Mouse (Mus musculus) liver, postnatal 0 days (tissue): ENCODE measurements at regions not wholly inside any gene's neighbourhood (a gene's known extent, or its start where the extent isn't known, plus 50 kb on each side); places are given as distances from the start of the nearest gene placed in this dataset.

Experiments
- ATAC-seq: fragments of 200-750 bp; cut with Nextera tagmentation; 2 replicates; pipeline ENCODE4 v1.8.0; 2017; ENCODE audit warnings: mild to moderate bottlenecking, moderate library complexity
- DNase-seq: peaks from one replicate; pipeline ENCODE4 v3.0.0-alpha.2; 2016
- H3K27ac ChIP-seq: fragments of 300-500 bp; sonication (generic); 2 replicates; pipeline ENCODE4 v1.5.1; 2014; ENCODE audit warnings: antibody characterized with exemption, moderate library complexity, mild to moderate bottlenecking, low read depth
- H3K27me3 ChIP-seq: fragments of 300-500 bp; sonication (generic); 2 replicates; pipeline ENCODE4 v1.6.1; 2014; ENCODE audit warnings: low read length, control low read depth, mixed read lengths; ENCODE audit not compliant: insufficient read depth
- H3K36me3 ChIP-seq: fragments of 300-500 bp; sonication (generic); replicated peaks from 2 replicates; pipeline ENCODE4 v1.6.1; 2014; ENCODE audit warnings: mild to moderate bottlenecking, control low read depth, low read length, moderate library complexity, mixed read lengths; ENCODE audit not compliant: insufficient read depth
- H3K4me1 ChIP-seq: fragments of 300-500 bp; sonication (generic); 2 replicates; pipeline ENCODE4 v1.6.1; 2014; ENCODE audit warnings: antibody characterized with exemption, mild to moderate bottlenecking, control low read depth; ENCODE audit not compliant: insufficient read depth
- H3K4me2 ChIP-seq: fragments of 300-500 bp; sonication (generic); 2 replicates; pipeline ENCODE4 v1.6.1; 2014; ENCODE audit warnings: low read depth, mild to moderate bottlenecking, low read length, moderate library complexity, mixed read lengths
- H3K4me3 ChIP-seq: fragments of 300-500 bp; sonication (generic); 2 replicates; pipeline ENCODE4 v1.5.1; 2014; ENCODE audit warnings: low read depth, low read length
- H3K9ac ChIP-seq: fragments of 300-500 bp; sonication (generic); replicated peaks from 2 replicates; pipeline ENCODE4 v1.6.1; 2014; ENCODE audit warnings: mild to moderate bottlenecking, moderate library complexity
- H3K9me3 ChIP-seq: fragments of 300-500 bp; sonication (generic); 2 replicates; pipeline ENCODE4 v1.6.1; 2016; ENCODE audit warnings: mild to moderate bottlenecking, control low read depth, low read length, mixed read lengths
- CTCF ChIP-seq: sonication (generic); IDR thresholded peaks from 2 replicates; pipeline ENCODE4 v1.5.1; 2016; ENCODE audit warnings: antibody characterized with exemption, low read depth
- EP300 ChIP-seq: IDR thresholded peaks from 2 replicates; pipeline ENCODE4 v1.6.1; 2016; ENCODE audit warnings: antibody characterized with exemption, low read depth, mild to moderate bottlenecking
- WGBS: fragments of 180-500 bp; shearing (Covaris S2); extraction: QIAGEN DNeasy Blood & Tissue Kit; methylation state at CpG from one replicate; pipeline ENCODE4 v1.1.7; 2014; ENCODE audit not compliant: insufficient replicate concordance; 5-methylcytosine and 5-hydroxymethylcytosine counted together

GRCm38 (mm10) chr11:37478970-37479482 lies 243.3 kb upstream of the Tenm2 start:
- Histone ChIP-seq H3K4me1 (no peaks in the 10 kb centered on the region), H3K4me3 (no peak overlapping the region), H3K9ac (no peak overlapping the region), H3K9me3 (no peaks in the 10 kb centered on the region), H3K27ac (no peak overlapping the region), H3K27me3 (no peaks in the 10 kb centered on the region), H3K36me3 (no peaks in the 10 kb centered on the region), H3K4me2 (no peak overlapping the region)
- TF ChIP-seq EP300 (no peak), CTCF (no peak)
- DNase-seq (no peak), ATAC-seq (no peak)
- 78% methylated on average over 6 of the region's 6 CpGs for WGBS

- H3K27me3 ChIP-seq, result no peaks in the 10 kb centered on the region
- H3K27ac ChIP-seq, result no peak overlapping the region
- no peak overlapping the region for H3K4me2 ChIP-seq
- no peak for TF ChIP-seq EP300
- no peak for TF ChIP-seq CTCF
- no peak overlapping the region for H3K9ac ChIP-seq
- no peaks in the 10 kb centered on the region for H3K9me3 ChIP-seq
- H3K4me1 ChIP-seq, result no peaks in the 10 kb centered on the region
- no peak overlapping the region for H3K4me3 ChIP-seq
- ATAC-seq (no peak), DNase-seq (no peak)
- 50% methylated on average over 6 of the region's 6 CpGs for WGBS
- H3K36me3 ChIP-seq, result no peaks in the 10 kb centered on the region
Measured at GRCm38 (mm10) chr11:37474068-37474467, 238.3 kb upstream of the Tenm2 start.

GRCm38 (mm10) chr11:37463658-37464420 lies 228.1 kb upstream of the Tenm2 start:
- Histone ChIP-seq H3K27ac (no peak overlapping the region), H3K27me3 (no peaks in the 10 kb centered on the region), H3K4me2 (no peak overlapping the region), H3K9me3 (no peaks in the 10 kb centered on the region), H3K36me3 (no peaks in the 10 kb centered on the region), H3K4me3 (no peak overlapping the region), H3K4me1 (no peaks in the 10 kb centered on the region), H3K9ac (no peak overlapping the region)
- ATAC-seq (no peak), DNase-seq (no peak)
- WGBS, result 69% methylated on average over 9 of the region's 9 CpGs
- no peak for TF ChIP-seq CTCF
- TF ChIP-seq EP300, result no peak

- TF ChIP-seq EP300 (no peak), CTCF (no peak)
- H3K27me3 ChIP-seq, result no peaks in the 10 kb centered on the region
- 61% methylated on average over 4 of the region's 4 CpGs for WGBS
- ATAC-seq (no peak), DNase-seq (no peak)
- no peak overlapping the region for H3K4me2 ChIP-seq
- no peak overlapping the region for H3K4me3 ChIP-seq
- H3K9me3 ChIP-seq, result no peaks in the 10 kb centered on the region
- no peak overlapping the region for H3K27ac ChIP-seq
- H3K36me3 ChIP-seq, result no peaks in the 10 kb centered on the region
- no peak overlapping the region for H3K9ac ChIP-seq
- no peaks in the 10 kb centered on the region for H3K4me1 ChIP-seq
Measured at GRCm38 (mm10) chr11:37462375-37462774, 226.6 kb upstream of the Tenm2 start.

- TF ChIP-seq CTCF, result no peak
- ATAC-seq (no peak), DNase-seq (no peak)
- H3K36me3 ChIP-seq, result no peaks in the 10 kb centered on the region
- H3K9ac ChIP-seq, result no peak overlapping the region
- H3K27me3 ChIP-seq, result no peaks in the 10 kb centered on the region
- H3K4me2 ChIP-seq, result no peak overlapping the region
- H3K4me3 ChIP-seq, result no peak overlapping the region
- H3K4me1 ChIP-seq, result no peaks in the 10 kb centered on the region
- no peaks in the 10 kb centered on the region for H3K9me3 ChIP-seq
- no peak overlapping the region for H3K27ac ChIP-seq
Measured at GRCm38 (mm10) chr11:37447361-37447760, 211.6 kb upstream of the Tenm2 start.

- DNase-seq, result no peak
- H3K4me3 ChIP-seq, result no peak overlapping the region
- no peak overlapping the region for H3K4me2 ChIP-seq
- H3K27ac ChIP-seq, result no peak overlapping the region
- no peaks in the 10 kb centered on the region for H3K4me1 ChIP-seq
- 67% methylated on average over 1 of the region's 1 CpGs for WGBS
- H3K9me3 ChIP-seq, result no peaks in the 10 kb centered on the region
- no peak overlapping the region for H3K9ac ChIP-seq
- no peaks in the 10 kb centered on the region for H3K27me3 ChIP-seq
- no peak for TF ChIP-seq EP300
- no peak for TF ChIP-seq CTCF
- H3K36me3 ChIP-seq, result no peaks in the 10 kb centered on the region
- no peak for ATAC-seq
Measured at GRCm38 (mm10) chr11:37446626-37447025, 210.9 kb upstream of the Tenm2 start.
